26 mouse cellular contexts compared by ENCODE assay signal in genomic region chr5:145030476-145030875, GRCm38 (mm10). TPM values are rescaled to one million over a fixed set of nuclear protein-coding genes. Genes with fewer than 3 reads are reported as not detected.
"Had no signal": no experiment of that assay in that cellular context is flagged by ENCODE, and none has a peak within 500 bp of the region (broad histone marks: within the 10 kb centered on the region; RNA-seq: fewer than 3 reads in every experiment).

No protein-coding gene starts in this region.

RNA-seq across cellular contexts. Expression of gene Gm4871, which starts 2.1 kb away (rescaled TPM):
- polyA plus RNA-seq: heart, embryonic 11.5 days; heart, embryonic 12.5 days; heart, embryonic 13.5 days; heart, embryonic 14.5 days; heart, embryonic 15.5 days; heart, embryonic 16.5 days; heart, postnatal 0 days; hindbrain, embryonic 11.5 days; hindbrain, embryonic 12.5 days; hindbrain, embryonic 13.5 days; hindbrain, embryonic 14.5 days; hindbrain, embryonic 15.5 days; hindbrain, embryonic 16.5 days; hindbrain, postnatal 0 days; inflammation-experienced regulatory T-cells, adult 6 months; intestine, embryonic 14.5 days; intestine, embryonic 15.5 days; intestine, embryonic 16.5 days; intestine, postnatal 0 days; kidney, adult 2 months; kidney, embryonic 14.5 days; kidney, embryonic 15.5 days; kidney, embryonic 16.5 days; kidney, postnatal 0 days; large intestine, adult 2 months had no signal

RNA-seq across cellular contexts. Expression of gene 1700018F24Rik, which starts 12.3 kb away (rescaled TPM):
- polyA plus RNA-seq: heart, embryonic 11.5 days; heart, embryonic 12.5 days; heart, embryonic 13.5 days; heart, embryonic 14.5 days; heart, embryonic 15.5 days; heart, embryonic 16.5 days; heart, postnatal 0 days; hindbrain, embryonic 10.5 days; hindbrain, embryonic 11.5 days; hindbrain, embryonic 12.5 days; hindbrain, embryonic 13.5 days; hindbrain, embryonic 14.5 days; hindbrain, embryonic 15.5 days; hindbrain, embryonic 16.5 days; hindbrain, postnatal 0 days; inflammation-experienced regulatory T-cells, adult 6 months; intestine, embryonic 14.5 days; intestine, embryonic 15.5 days; intestine, embryonic 16.5 days; intestine, postnatal 0 days; kidney, adult 2 months; kidney, embryonic 14.5 days; kidney, embryonic 15.5 days; kidney, embryonic 16.5 days; kidney, postnatal 0 days; large intestine, adult 2 months had no signal

RNA-seq across cellular contexts. Expression of gene Kpna7, which starts 53.4 kb away (rescaled TPM):
- polyA plus RNA-seq: heart, embryonic 11.5 days; heart, embryonic 12.5 days; heart, embryonic 13.5 days; heart, embryonic 14.5 days; heart, embryonic 15.5 days; heart, postnatal 0 days; hindbrain, embryonic 10.5 days; hindbrain, embryonic 11.5 days; hindbrain, embryonic 12.5 days; hindbrain, embryonic 13.5 days; hindbrain, embryonic 14.5 days; hindbrain, embryonic 15.5 days; hindbrain, embryonic 16.5 days; inflammation-experienced regulatory T-cells, adult 6 months; intestine, embryonic 14.5 days; kidney, adult 2 months; kidney, embryonic 14.5 days; kidney, embryonic 15.5 days; kidney, embryonic 16.5 days; kidney, postnatal 0 days; large intestine, adult 2 months had no signal
